Comparison of ENCODE assay signal across 8 mouse cellular contexts in the genomic region with DNA sequence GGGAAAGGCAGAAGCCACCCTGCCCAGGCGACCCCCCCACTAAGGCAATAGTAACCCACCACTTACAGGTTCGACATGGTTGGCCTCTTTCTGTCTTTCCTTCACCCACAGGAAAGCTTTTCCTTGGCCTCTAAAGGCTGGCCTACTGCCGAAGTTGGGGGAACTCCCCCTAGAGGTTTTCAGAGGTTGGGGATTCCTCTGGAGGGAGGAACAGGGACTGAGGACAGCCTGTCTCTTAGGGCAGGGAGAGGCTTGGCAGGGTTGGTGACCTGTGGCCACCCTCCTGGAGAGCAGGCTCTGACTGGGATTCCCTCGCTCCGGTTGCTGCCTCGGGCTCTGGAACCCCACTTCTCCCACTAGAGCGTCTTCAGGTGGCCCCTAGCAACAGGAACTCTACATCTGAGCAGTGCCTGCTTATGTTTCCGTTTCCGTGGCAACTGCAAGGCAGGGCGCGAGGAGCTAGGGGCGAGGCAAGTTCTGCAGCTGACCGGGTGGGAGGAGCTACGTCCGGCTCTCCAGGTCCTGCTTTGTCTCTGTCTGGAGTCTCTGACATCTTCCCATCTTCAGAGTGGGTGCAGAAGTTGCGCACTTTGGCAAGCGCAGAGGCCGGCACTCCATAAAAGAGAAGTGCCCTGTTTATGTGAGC. TPM values are rescaled to one million over a fixed set of nuclear protein-coding genes. Genes with fewer than 3 reads are reported as not detected.
A peak's percentile ranks its signal among the peaks of the same experiment; 100 is the strongest.
DNase-seq lines count a peak whose midpoint lies in the region; ATAC-seq and TF ChIP-seq lines count a peak whose summit lies in the region.
"Had no signal": no experiment of that assay in that cellular context is flagged by ENCODE, and none has a peak within 500 bp of the region (broad histone marks: within the 10 kb centered on the region; RNA-seq: fewer than 3 reads in every experiment).

A gene (minus strand): TSS at position 303 of the 646 bp plus-strand sequence.

- no peak within 1 kb of the TSS for H3K9ac ChIP-seq in heart, embryonic 12.5 days
- no peak within 1 kb of the TSS; the same call in 1 of the 2 replicates for H3K9ac ChIP-seq in kidney, embryonic 14.5 days (ENCODE audit: low read depth, low read length)
- 0 out of 2 replicates have a peak within 1 kb of the TSS, but pooled peaks have one; percentile 18 for H3K9ac ChIP-seq in limb, embryonic 12.5 days (replicated peaks)
- H3K9ac ChIP-seq in midbrain, postnatal 0 days (replicated peaks; ENCODE audit: low read length, poor library complexity, severe bottlenecking), result no peak within 1 kb of the TSS; the same call in 1 of the 2 replicates
- no peak within 1 kb of the TSS for H3K9ac ChIP-seq in stomach, embryonic 15.5 days

- peak; percentile 57 for TF ChIP-seq CTCF in midbrain, postnatal 0 days (IDR thresholded peaks at IDR 0.05)

- peak within 1 kb of the TSS; percentile 42 for H3K4me3 ChIP-seq in forebrain, embryonic 10.5 days
- H3K4me3 ChIP-seq in heart, embryonic 12.5 days, result peak within 1 kb of the TSS; percentile 10
- peak within 1 kb of the TSS; percentile 8; the same call in 1 of the 2 replicates for H3K4me3 ChIP-seq in kidney, embryonic 14.5 days (ENCODE audit: low read length)
- H3K4me3 ChIP-seq in limb, embryonic 12.5 days (replicated peaks), result peak within 1 kb of the TSS; percentile 25
- peak within 1 kb of the TSS; percentile 23 for H3K4me3 ChIP-seq in midbrain, postnatal 0 days (ENCODE audit: low read depth, low read length)
- 0 out of 2 replicates have a peak within 1 kb of the TSS, but pooled peaks have one; percentile 1 for H3K4me3 ChIP-seq in stomach, embryonic 15.5 days (replicated peaks)
- H3K4me3 ChIP-seq: erythroblast, embryonic 14.5 days had no signal

- 2% methylated on average over 18 of the region's 18 CpGs for WGBS in forebrain, embryonic 10.5 days
- 4% methylated on average over 18 of the region's 18 CpGs for WGBS in heart, embryonic 12.5 days
- 2% methylated on average over 18 of the region's 18 CpGs for WGBS in kidney, embryonic 14.5 days
- 4% methylated on average over 18 of the region's 18 CpGs for WGBS in limb, embryonic 12.5 days
- 5% methylated on average over 18 of the region's 18 CpGs for WGBS in midbrain, postnatal 0 days
- 4% methylated on average over 18 of the region's 18 CpGs for WGBS in stomach, embryonic 15.5 days

- no peaks in the 10 kb centered on the region for H3K9me3 ChIP-seq in forebrain, embryonic 10.5 days
- no peaks in the 10 kb centered on the region for H3K9me3 ChIP-seq in heart, embryonic 12.5 days (replicated peaks)
- no peaks in the 10 kb centered on the region for H3K9me3 ChIP-seq in kidney, embryonic 14.5 days (ENCODE audit: control insufficient read depth, low read length)
- H3K9me3 ChIP-seq in limb, embryonic 12.5 days, result no peaks in the 10 kb centered on the region
- H3K9me3 ChIP-seq in midbrain, postnatal 0 days (ENCODE audit: low read length), result no peaks in the 10 kb centered on the region
- no peaks in the 10 kb centered on the region for H3K9me3 ChIP-seq in stomach, embryonic 15.5 days

- H3K27ac ChIP-seq in forebrain, embryonic 10.5 days, result peak within 1 kb of the TSS; percentile 85
- H3K27ac ChIP-seq in heart, embryonic 12.5 days (ENCODE audit: poor library complexity, severe bottlenecking), result no peak within 1 kb of the TSS
- no peak within 1 kb of the TSS for H3K27ac ChIP-seq in kidney, embryonic 14.5 days (ENCODE audit: low read depth, low read length)
- H3K27ac ChIP-seq in limb, embryonic 12.5 days, result peak within 1 kb of the TSS; percentile 74
- H3K27ac ChIP-seq in midbrain, postnatal 0 days (ENCODE audit: low read depth, low read length), result no peak within 1 kb of the TSS
- peak within 1 kb of the TSS; percentile 16; the same call in 1 of the 2 replicates for H3K27ac ChIP-seq in stomach, embryonic 15.5 days

- peak; percentile 80 for DNase-seq in brain, adult 2 months (ENCODE audit: low read depth, low spot score)
- DNase-seq in forebrain, embryonic 10.5 days (ENCODE audit: extremely low spot score, low spot score), result peak; percentile 87
- peak; percentile 79 for DNase-seq in midbrain, postnatal 0 days (ENCODE audit: low spot score)

- H3K36me3 ChIP-seq in forebrain, embryonic 10.5 days (replicated peaks), result no peaks in the 10 kb centered on the region
- H3K36me3 ChIP-seq in heart, embryonic 12.5 days, result no peaks in the 10 kb centered on the region
- H3K36me3 ChIP-seq in kidney, embryonic 14.5 days (ENCODE audit: control insufficient read depth, insufficient read depth, low read length), result no peaks in the 10 kb centered on the region
- no peaks in the 10 kb centered on the region for H3K36me3 ChIP-seq in limb, embryonic 12.5 days
- H3K36me3 ChIP-seq in midbrain, postnatal 0 days (ENCODE audit: insufficient read depth, low read length), result no peaks in the 10 kb centered on the region
- H3K36me3 ChIP-seq in stomach, embryonic 15.5 days, result no peaks in the 10 kb centered on the region

- peak within 1 kb of the TSS; percentile 63 for H3K4me2 ChIP-seq in heart, embryonic 12.5 days
- peak within 1 kb of the TSS; percentile 40 for H3K4me2 ChIP-seq in kidney, embryonic 14.5 days (replicated peaks; ENCODE audit: low read depth, low read length)
- H3K4me2 ChIP-seq in limb, embryonic 12.5 days, result peak within 1 kb of the TSS; percentile 54
- H3K4me2 ChIP-seq in midbrain, postnatal 0 days (ENCODE audit: low read depth, low read length, poor library complexity, severe bottlenecking), result peak within 1 kb of the TSS; percentile 43
- H3K4me2 ChIP-seq in stomach, embryonic 15.5 days, result peak within 1 kb of the TSS; percentile 57

- peak; percentile 76 for ATAC-seq in heart, embryonic 12.5 days (ENCODE audit: insufficient number of reproducible peaks, low FRiP score)
- ATAC-seq in kidney, embryonic 14.5 days (ENCODE audit: low FRiP score, low TSS enrichment), result peak; percentile 93
- peak; percentile 94 for ATAC-seq in limb, embryonic 12.5 days (ENCODE audit: insufficient number of reproducible peaks, insufficient read depth, low FRiP score, low TSS enrichment, low read depth)
- ATAC-seq in midbrain, postnatal 0 days (ENCODE audit: low FRiP score), result peak; percentile 92
- ATAC-seq in stomach, embryonic 15.5 days (ENCODE audit: insufficient read depth, low FRiP score, low read depth), result peak; percentile 89

- peaks cover 26% of the 10 kb centered on the region for H3K4me1 ChIP-seq in forebrain, embryonic 10.5 days
- H3K4me1 ChIP-seq in heart, embryonic 12.5 days (replicated peaks), result peaks cover 30% of the 10 kb centered on the region
- peaks cover 13% of the 10 kb centered on the region; the same call in 1 of the 2 replicates for H3K4me1 ChIP-seq in kidney, embryonic 14.5 days (ENCODE audit: control insufficient read depth, insufficient read depth, low read length)
- peaks cover 26% of the 10 kb centered on the region for H3K4me1 ChIP-seq in limb, embryonic 12.5 days (replicated peaks)
- peaks cover 3% of the 10 kb centered on the region; the same call in 1 of the 2 replicates for H3K4me1 ChIP-seq in midbrain, postnatal 0 days (ENCODE audit: insufficient read depth, low read length)
- H3K4me1 ChIP-seq in stomach, embryonic 15.5 days, result peaks cover 9% of the 10 kb centered on the region

- H3K27me3 ChIP-seq in forebrain, embryonic 10.5 days (ENCODE audit: poor library complexity, severe bottlenecking), result 0 out of 2 replicates have a peak, but pooled peaks cover 25% of the 10 kb centered on the region
- H3K27me3 ChIP-seq in heart, embryonic 12.5 days (replicated peaks), result peaks cover 69% of the 10 kb centered on the region
- H3K27me3 ChIP-seq in kidney, embryonic 14.5 days (ENCODE audit: control insufficient read depth, insufficient read depth, low read length), result no peaks in the 10 kb centered on the region
- peaks cover 8% of the 10 kb centered on the region; the same call in 1 of the 2 replicates for H3K27me3 ChIP-seq in limb, embryonic 12.5 days
- H3K27me3 ChIP-seq in midbrain, postnatal 0 days (ENCODE audit: insufficient read depth, low read length), result no peaks in the 10 kb centered on the region
- H3K27me3 ChIP-seq in stomach, embryonic 15.5 days (replicated peaks), result no peaks in the 10 kb centered on the region

RNA-seq across cellular contexts. Expression of the gene that starts here (rescaled TPM):
- 0.10 and 0.27 TPM in 2 replicates for polyA plus RNA-seq in forebrain, embryonic 10.5 days (2016; fragmentation: Nextera tagmentation; extraction: Ambion mirVana)
- not detected in 2 replicates for polyA plus RNA-seq in heart, embryonic 12.5 days (2016; fragmentation: Nextera tagmentation; extraction: Ambion mirVana)
- polyA plus RNA-seq in kidney, embryonic 14.5 days (2014; fragmentation: Nextera tagmentation; extraction: Ambion mirVana), result 0.27 and 0.31 TPM in 2 replicates
- 0.17 TPM in 1 of 2 replicates, not detected in the other for polyA plus RNA-seq in limb, embryonic 12.5 days (2016; fragmentation: Nextera tagmentation; extraction: Ambion mirVana)
- total RNA-seq in midbrain, postnatal 0 days (2014; rRNA removed), result 2.7 TPM in 1 of 2 replicates, not detected in the other
- polyA plus RNA-seq in midbrain, postnatal 0 days (2015; fragmentation: Nextera tagmentation; extraction: Ambion mirVana), result 0.55 and 0.83 TPM in 2 replicates
- 0.14 TPM in 1 of 2 replicates, not detected in the other for polyA plus RNA-seq in stomach, embryonic 15.5 days (2015; fragmentation: Nextera tagmentation; extraction: Ambion mirVana)
- polyA plus RNA-seq: erythroblast, embryonic 14.5 days had no signal

Comparison
In these comparisons a context has a peak if more than half of its experiments do, and no peak if none do; other contexts are left out.
1. Peak in DNase-seq, H3K4me3 ChIP-seq and H3K27ac ChIP-seq in forebrain, embryonic 10.5 days; RNA of the gene not detected or under 1 TPM.
2. Peak in ATAC-seq, H3K4me3 ChIP-seq and H3K4me2 ChIP-seq in heart, embryonic 12.5 days; RNA of the gene not detected or under 1 TPM.
3. Peak in ATAC-seq, H3K4me3 ChIP-seq and H3K4me2 ChIP-seq in kidney, embryonic 14.5 days; RNA of the gene not detected or under 1 TPM.
4. Peak in ATAC-seq, H3K4me3 ChIP-seq, H3K27ac ChIP-seq, H3K9ac ChIP-seq and H3K4me2 ChIP-seq in limb, embryonic 12.5 days; RNA of the gene not detected or under 1 TPM.
5. Peak in ATAC-seq, H3K4me3 ChIP-seq, H3K27ac ChIP-seq and H3K4me2 ChIP-seq in stomach, embryonic 15.5 days; RNA of the gene not detected or under 1 TPM.